Mouse (Mus musculus): ENCODE results near the gene Olfr414. TPM values are rescaled to one million over a fixed set of nuclear protein-coding genes. Genes with fewer than 3 reads are reported as not detected.

Olfr414 gene
- not detected in 2 replicates for total RNA-seq (2015)
- total RNA-seq (2017): not detected in 2 replicates

DNA sequence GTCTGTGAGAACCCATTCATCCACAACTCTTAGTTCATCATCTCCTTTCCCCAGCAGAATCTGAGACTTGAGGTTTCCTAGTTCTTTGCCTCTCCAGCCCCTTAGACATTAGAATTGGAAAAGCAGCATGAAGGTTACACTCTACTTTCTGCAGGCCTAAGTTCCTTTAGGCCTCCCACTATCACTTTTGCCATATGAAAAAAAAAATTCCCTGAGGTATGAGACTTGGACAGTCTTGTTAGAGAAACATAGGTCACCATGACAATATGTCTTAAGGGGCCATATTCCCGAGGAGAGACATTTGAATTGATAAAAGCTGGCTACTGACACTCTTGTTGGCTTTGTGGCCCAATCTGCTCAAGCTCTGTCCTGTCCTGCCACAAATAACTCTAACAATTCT lies at the start of gene Olfr414:
Gene Olfr414, plus strand, starts transcription at position 301 of the 400 bp plus-strand sequence.
- ATAC-seq (ENCODE audit: poor library complexity, severe bottlenecking): no peak

DNA sequence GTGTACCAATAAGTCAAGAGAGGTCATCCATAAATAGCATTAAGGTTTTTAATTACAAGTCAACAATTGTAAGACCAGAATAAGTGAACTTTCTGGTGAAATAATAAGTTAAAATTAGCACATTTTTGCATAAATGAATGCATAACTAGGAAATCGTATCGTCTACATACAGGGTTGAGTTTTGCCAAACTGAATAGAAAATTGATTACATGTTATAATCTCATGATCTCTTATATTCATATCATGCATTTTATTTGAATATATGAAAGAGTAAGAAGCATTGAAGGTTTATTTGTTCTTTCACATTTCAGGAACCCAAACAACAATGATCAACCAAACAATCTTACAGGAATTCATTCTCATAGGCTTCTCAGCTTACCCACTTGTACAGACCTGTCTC lies 33.1 kb upstream of the Olfr414 start, which contains the start of gene Olfr248:
Gene Olfr248, plus strand, starts transcription at position 301 of the 400 bp plus-strand sequence.
- no peak for ATAC-seq (ENCODE audit: poor library complexity, severe bottlenecking)

DNA sequence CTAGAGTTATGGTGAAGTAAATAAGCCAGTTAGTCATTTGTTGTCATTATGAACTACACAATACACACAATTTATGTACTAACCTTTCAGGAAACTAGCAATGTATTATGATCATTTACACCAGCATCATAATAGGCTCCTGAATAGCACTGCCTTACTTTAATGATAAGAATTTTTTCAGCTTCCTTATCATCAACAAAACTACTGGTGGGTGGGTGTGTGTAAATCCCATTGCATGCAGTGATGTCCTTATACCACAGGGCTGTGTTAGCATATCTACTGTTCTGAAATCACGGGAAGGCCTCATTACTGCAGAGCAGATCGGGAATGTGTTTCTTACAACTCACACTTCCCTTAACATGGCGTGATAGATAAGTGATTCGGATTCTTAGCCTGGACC lies 905 bp upstream of the Olfr414 start:
- ATAC-seq (ENCODE audit: poor library complexity, severe bottlenecking): no peak

DNA sequence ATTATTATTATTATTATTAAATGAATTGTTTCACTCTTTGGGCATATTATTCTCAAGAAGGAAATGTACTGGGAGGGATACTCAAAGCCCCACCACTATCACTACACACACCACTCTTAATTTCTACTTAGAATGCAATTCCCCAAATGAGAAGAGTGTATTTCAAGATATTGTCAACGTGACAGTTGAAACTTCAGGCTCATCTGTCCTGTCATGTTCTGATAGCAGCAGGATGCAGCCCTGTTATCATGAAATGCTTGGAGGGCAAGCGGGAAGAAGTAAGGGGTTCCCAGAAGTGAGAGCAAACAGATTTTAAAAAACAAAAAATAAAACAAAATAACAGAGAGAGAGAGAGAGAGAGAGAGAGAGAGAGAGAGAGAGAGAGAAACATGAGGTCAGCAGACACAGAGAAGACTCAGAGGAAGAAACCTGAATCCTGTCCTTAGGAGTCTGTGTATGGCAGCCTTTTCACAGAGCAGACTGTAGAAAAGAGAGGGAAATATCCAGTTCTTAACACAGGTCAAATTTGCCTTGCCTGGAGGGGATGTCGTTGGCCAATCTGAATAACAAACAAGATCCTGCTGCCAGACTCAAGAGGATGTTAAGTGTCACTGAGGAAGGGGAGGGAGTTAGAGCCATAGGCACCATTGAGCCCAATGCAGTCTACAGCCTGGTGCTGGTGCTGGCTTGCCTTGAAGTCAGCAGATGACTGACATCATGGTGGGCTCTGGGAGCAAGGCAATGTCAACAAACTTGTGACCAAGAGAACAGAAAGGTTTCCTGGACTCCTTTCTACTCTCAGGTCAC lies 2.5 kb downstream of the Olfr414 start:
- no peak for ATAC-seq (ENCODE audit: poor library complexity, severe bottlenecking)

DNA sequence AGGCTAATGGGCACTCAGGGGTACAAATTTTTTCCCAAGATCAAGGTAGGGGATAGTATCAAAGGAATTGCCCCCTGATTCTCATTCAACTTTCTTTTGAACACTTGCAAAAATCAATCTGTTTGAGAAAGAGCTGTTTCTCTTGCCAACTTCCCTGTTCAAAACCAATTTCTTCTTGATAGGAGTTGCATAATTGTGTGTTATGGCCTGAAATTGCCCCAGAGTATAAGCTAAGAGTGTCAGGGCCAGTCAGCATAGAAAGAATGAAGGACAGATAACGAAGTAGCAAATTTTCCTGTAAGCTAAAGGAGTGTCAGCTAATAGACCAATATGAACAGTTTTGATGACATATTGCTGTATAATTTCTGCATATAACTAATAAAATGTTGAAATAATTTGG lies 3.5 kb downstream of the Olfr414 start:
- ATAC-seq (ENCODE audit: poor library complexity, severe bottlenecking): peak; percentile 8; the same call in 1 of the 2 replicates

DNA sequence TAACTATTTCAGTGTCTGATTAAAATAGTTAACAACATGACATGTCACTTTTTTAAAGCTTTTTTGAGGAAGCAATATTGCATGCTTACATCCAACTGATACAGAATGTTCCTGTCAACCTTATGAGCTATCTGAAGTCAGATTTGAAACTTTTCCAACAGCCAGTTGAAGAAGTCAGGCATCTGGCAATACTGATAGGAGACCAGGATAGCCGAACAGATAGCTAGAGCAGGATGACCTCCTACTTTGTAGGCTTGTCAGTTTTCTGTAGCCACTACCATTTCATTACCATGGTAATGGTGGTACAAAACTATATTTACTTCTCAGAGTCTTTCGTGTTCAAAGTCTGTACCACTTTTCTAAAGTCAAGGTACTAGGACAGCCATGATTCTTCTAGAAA lies 4.5 kb downstream of the Olfr414 start:
- ATAC-seq (ENCODE audit: poor library complexity, severe bottlenecking): no peak

DNA sequence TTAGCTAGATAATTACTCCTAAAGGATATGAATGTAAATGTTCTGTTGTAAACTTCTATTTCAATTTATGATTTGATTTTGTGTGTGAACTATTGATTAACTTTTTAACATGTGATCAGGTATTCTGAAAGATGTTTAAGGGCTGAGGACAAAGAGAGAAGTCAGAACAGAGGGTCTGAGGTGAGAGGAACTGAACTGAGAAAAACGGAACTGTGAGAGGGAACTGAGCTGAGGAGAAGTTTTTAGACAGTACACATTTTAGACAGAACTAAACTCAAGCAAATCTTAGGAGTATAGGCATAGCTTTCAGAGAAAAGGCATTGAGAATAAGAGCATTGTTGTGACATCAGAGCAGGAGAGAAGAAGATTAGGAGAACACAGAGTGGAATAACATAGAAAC lies 10.3 kb downstream of the Olfr414 start:
- ATAC-seq (ENCODE audit: poor library complexity, severe bottlenecking): peak; percentile 69

DNA sequence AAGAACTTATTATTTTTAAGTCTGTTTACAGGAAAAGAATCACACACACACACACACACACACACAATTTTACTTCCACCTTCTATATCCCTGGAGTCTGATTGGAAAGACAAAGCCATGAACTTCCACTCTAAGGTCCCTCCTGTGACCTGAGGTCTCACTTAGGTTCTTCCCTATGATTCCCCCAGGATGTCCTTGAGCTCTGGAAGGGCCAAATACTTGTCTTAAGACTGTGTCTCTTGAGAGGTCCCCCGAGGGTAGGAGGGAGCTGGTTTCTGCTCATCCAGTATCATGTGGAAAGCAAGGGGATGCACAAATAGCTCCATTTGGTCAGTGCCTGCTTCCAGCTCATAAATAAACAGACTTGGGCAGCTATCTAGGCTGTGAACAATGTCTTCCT lies 17.9 kb downstream of the Olfr414 start, which contains the start of gene Olfr220:
Gene Olfr220, plus strand, starts transcription at position 301 of the 400 bp plus-strand sequence.
- no peak for ATAC-seq (ENCODE audit: poor library complexity, severe bottlenecking)

DNA sequence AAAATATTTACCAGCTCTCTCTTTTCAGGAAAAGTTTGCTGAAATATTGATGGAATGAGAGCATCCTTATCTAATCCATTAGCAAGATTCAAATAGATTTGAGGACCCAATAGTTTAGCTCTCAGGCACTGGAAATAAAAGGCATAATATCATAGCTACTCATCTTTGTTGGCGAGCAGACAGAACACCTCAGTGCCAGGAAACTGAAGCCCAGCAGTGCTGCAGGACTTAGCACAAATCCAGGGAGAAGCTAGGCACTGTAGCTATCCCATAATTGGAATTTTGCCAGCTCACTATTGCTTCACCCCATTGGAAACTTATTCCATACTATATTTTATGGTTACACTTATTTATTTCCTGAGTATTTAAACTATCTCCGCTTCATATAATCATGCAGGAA lies 31.2 kb downstream of the Olfr414 start:
- ATAC-seq (ENCODE audit: poor library complexity, severe bottlenecking): no peak

DNA sequence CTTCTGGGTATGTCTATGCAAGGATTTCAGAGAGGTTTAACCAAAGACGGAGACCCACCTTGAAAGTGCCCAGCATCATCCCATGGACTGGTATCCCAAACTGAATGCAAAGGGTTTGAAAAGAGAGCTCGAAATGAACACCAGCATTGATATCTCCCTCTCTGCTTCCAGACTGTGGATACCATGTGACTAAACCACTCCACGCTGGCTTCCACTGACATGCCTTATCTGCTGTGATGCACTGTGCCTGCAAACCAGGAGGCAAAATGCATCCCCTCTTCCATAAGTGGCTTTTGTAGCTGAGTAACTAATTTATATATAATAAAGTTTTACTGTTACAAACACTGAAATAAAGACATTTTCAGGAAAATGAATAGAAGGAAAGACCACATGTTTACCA lies 41.5 kb downstream of the Olfr414 start:
- ATAC-seq (ENCODE audit: poor library complexity, severe bottlenecking): no peak

DNA sequence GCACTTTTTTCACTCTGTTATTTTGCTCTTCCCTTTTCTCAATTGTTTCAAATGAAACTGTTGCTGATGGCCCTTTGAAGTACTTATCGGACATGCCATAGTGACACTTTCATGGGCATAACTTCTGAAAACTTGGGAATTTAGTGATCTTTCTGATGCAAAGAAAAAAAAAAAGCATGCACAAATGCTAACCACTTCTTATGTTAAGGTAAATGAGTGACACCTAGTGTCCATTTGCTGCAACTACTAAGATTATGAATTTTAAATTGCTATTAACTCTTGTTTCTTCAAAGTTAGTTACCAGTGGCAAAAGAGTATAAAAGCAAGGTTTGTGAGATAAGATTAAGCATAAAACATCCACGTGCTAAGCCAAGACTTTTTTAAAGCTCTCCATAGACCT lies 42.4 kb downstream of the Olfr414 start:
- peak; percentile 53 for ATAC-seq (ENCODE audit: poor library complexity, severe bottlenecking)

DNA sequence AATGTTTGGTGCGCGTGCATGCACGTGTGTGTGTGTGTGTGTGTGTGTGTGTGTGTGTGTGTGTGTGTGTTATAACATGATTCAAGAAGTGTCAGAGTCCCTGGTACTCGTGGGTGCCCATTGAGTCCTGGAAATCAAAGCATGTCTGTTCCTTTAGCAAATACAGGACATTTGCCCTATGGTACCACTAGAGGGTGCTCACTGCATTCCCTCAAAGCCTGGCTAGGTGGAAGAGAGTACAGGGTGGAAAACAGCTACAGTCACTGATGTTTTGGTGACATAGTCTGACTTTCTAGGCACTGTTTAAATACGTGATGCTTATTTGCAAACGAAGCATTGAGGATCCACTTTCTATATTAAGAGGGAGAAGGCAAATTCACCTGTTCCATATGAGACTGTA lies 45.9 kb downstream of the Olfr414 start:
- ATAC-seq (ENCODE audit: poor library complexity, severe bottlenecking): peak; percentile 83

DNA sequence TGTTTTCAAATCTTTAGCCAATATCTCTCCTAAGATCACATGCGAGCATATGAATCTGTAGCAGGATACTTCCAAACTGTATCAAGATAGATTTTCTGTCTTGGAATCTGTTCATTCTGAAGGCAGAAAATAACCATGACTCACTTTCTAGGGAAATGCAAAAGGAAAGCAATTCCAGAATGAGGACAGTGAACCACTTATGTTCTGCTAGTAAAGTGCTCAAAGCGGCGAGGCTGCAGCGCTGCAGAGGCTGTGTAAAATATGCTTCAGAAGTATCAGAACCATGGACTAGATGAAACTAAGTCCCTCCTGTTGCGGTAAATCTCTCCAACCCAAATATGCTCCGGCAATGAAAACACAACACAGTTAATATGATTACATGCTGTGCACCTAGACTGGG lies 58.7 kb downstream of the Olfr414 start:
- no peak for ATAC-seq (ENCODE audit: poor library complexity, severe bottlenecking)

Other genes starting within 250 kb of the Olfr414 start
- not detected in 2 replicates for gene Olfr419, start 172.0 kb upstream of the Olfr414 start, total RNA-seq (2015)
- not detected in 2 replicates for gene Olfr419, start 172.0 kb upstream of the Olfr414 start, total RNA-seq (2017)
- not detected in 2 replicates for gene Mptx1, start 93.5 kb upstream of the Olfr414 start, total RNA-seq (2015)
- not detected in 2 replicates for gene Mptx1, start 93.5 kb upstream of the Olfr414 start, total RNA-seq (2017)
- not detected in 2 replicates for gene Olfr417, start 58.9 kb upstream of the Olfr414 start, total RNA-seq (2015)
- gene Olfr417, start 58.9 kb upstream of the Olfr414 start, total RNA-seq (2017): 0.04 TPM in 1 of 2 replicates, not detected in the other
- not detected in 2 replicates for gene Olfr248, start 33.0 kb upstream of the Olfr414 start, total RNA-seq (2015)
- gene Olfr248, start 33.0 kb upstream of the Olfr414 start, total RNA-seq (2017): not detected in 2 replicates
- not detected in 2 replicates for gene Olfr220, start 18.0 kb downstream of the Olfr414 start, total RNA-seq (2015)
- not detected in 2 replicates for gene Olfr220, start 18.0 kb downstream of the Olfr414 start, total RNA-seq (2017)
- gene Fmn2, start 77.8 kb downstream of the Olfr414 start, total RNA-seq (2015): not detected in 2 replicates
- not detected in 2 replicates for gene Fmn2, start 77.8 kb downstream of the Olfr414 start, total RNA-seq (2017)

Measured in megakaryocyte, adult 5-6 weeks (primary cell).